Mouse (Mus musculus): Measurements from ENCODE around the gene Irf5.

Gene Irf5

GRCm38 (mm10) chr6:29526281-29527251 lies at the start of gene Irf5:
Gene Irf5 (plus strand): TSS chr6:29526625.
- H3K27me3 ChIP-seq (ENCODE audit: control insufficient read depth, insufficient read depth, low read length, poor library complexity, severe bottlenecking) = no peaks in the 10 kb centered on the region
- H3K36me3 ChIP-seq (ENCODE audit: control insufficient read depth, insufficient read depth, low read length, poor library complexity, severe bottlenecking) = no peaks in the 10 kb centered on the region; the same call in 1 of the 2 replicates
- DNase-seq (ENCODE audit: low read depth, low spot score) = peak; percentile 69

- Histone ChIP-seq H3K36me3 (ENCODE audit: control insufficient read depth, insufficient read depth, low read length, poor library complexity, severe bottlenecking) (no peaks in the 10 kb centered on the region), H3K27me3 (ENCODE audit: control insufficient read depth, insufficient read depth, low read length, poor library complexity, severe bottlenecking) (no peaks in the 10 kb centered on the region)
- no peak for DNase-seq (ENCODE audit: low read depth, low spot score)
These were observed 43.7 kb upstream of the Irf5 start for GRCm38 (mm10) chr6:29482691-29483090.

DNA sequence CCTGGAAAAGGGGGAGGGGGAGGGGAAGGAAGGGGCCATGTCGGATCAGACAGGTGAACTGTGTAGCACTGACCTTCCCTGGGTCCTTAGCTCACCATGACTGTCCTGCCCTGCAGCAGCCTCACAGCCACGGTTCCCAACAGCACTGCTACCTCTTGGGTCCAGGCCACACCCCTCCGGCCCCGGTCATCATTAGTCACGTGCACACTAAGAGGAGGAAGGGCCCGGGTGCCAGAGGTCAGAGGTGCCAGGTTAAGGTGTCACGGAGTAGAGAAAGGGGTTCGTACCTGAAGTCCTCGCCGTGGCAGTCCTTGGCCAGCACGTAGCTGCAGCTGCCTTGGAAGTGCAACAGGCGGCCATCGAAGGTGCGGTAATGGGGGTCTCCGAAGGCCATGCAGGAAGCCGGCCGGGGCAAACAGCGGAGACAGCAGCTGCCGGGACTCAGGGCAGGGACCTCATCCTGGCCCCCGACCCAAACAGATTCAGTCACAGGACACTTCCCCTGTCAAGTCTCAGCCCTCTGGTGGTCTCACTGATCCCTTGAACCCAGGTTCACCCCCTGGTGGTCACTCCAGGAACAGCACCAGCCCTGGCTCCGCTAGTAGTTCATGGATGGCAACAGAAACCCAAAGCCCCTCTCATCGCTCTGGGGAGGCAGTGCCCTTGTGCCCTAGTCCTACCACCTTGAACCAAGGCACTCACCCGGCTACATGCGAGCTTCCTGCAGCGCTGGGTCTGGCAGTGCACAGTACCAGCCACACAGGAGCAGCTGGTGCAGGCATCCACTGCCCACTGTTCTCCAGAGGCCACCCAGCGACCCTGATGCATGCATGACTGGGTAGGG lies 41.5 kb upstream of the Irf5 start:
- DNase-seq (ENCODE audit: low read depth, low spot score) = peak; percentile 75
- no peaks in the 10 kb centered on the region for H3K36me3 ChIP-seq (ENCODE audit: control insufficient read depth, insufficient read depth, low read length, poor library complexity, severe bottlenecking)
- H3K27me3 ChIP-seq (ENCODE audit: control insufficient read depth, insufficient read depth, low read length, poor library complexity, severe bottlenecking) = no peaks in the 10 kb centered on the region

DNA sequence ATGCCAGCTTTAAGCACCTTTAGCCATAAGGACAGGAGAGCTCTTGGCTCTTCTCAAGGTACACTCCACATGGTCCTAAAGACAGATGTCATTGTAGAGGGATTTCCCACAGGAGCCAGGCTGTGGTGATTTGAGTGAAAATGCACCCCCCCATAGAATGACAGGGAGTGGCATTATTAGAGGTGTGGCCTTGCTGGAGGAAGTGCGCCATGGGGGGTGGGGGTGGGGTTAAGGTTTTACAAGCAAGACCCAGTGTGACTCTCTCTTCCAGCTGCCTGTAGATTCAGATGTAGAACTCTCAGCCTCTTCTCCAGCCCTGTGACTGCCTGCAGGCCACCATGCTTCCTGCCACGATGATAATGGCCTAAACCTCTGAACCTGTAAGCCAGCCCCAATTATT lies 40.5 kb upstream of the Irf5 start:
- Histone ChIP-seq H3K27me3 (ENCODE audit: control insufficient read depth, insufficient read depth, low read length, poor library complexity, severe bottlenecking) (no peaks in the 10 kb centered on the region), H3K36me3 (ENCODE audit: control insufficient read depth, insufficient read depth, low read length, poor library complexity, severe bottlenecking) (no peaks in the 10 kb centered on the region)
- DNase-seq (ENCODE audit: low read depth, low spot score) = no peak

DNA sequence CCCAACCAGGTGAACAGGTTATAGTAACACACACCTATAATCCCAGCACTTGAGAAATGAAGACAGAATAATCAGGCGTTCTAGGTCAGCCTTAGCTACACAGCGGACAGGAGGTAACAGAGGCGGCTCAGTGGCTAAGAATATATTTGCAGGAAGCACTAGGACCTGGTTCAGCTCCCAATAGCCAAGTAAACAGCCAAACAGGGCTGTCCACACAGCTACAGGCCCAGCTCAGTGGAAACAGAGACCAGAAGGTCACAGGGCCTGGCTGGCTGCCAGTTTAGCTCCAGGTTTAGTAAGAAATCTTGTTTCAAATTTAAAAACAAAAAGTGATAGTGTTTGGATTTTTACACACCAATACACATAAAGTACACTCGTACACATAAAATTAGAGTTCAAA lies 32.3 kb upstream of the Irf5 start:
- no peak for DNase-seq (ENCODE audit: low read depth, low spot score)
- no peaks in the 10 kb centered on the region for H3K27me3 ChIP-seq (ENCODE audit: control insufficient read depth, insufficient read depth, low read length, poor library complexity, severe bottlenecking)
- H3K36me3 ChIP-seq (ENCODE audit: control insufficient read depth, insufficient read depth, low read length, poor library complexity, severe bottlenecking) = no peaks in the 10 kb centered on the region

DNA sequence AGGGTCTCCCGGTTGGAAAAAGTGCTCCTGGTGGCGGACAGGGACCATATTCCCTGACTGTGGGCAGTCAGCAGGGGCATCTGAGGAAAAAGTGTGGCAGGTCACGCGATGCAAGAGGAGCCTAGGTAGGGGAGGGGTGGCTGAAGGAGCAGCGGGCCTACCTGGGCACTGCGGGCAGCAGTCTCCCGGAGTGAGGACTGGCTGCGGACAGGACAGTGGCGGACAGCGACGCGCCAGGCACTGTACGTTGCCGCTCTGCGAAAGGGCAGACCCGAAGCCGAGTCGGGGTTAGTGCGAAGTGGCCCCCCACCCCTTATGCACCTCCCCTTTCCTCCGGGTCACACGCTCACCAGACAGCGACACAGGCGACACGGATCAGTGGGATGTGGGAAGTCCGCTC lies 30.2 kb upstream of the Irf5 start:
- H3K27me3 ChIP-seq (ENCODE audit: control insufficient read depth, insufficient read depth, low read length, poor library complexity, severe bottlenecking) = no peaks in the 10 kb centered on the region
- DNase-seq (ENCODE audit: low read depth, low spot score) = no peak
- H3K36me3 ChIP-seq (ENCODE audit: control insufficient read depth, insufficient read depth, low read length, poor library complexity, severe bottlenecking) = no peaks in the 10 kb centered on the region

GRCm38 (mm10) chr6:29497791-29498190 lies 28.6 kb upstream of the Irf5 start:
- Histone ChIP-seq H3K27me3 (ENCODE audit: control insufficient read depth, insufficient read depth, low read length, poor library complexity, severe bottlenecking) (no peaks in the 10 kb centered on the region), H3K36me3 (ENCODE audit: control insufficient read depth, insufficient read depth, low read length, poor library complexity, severe bottlenecking) (no peaks in the 10 kb centered on the region)
- no peak for DNase-seq (ENCODE audit: low read depth, low spot score)

- Histone ChIP-seq H3K27me3 (ENCODE audit: control insufficient read depth, insufficient read depth, low read length, poor library complexity, severe bottlenecking) (no peaks in the 10 kb centered on the region), H3K36me3 (ENCODE audit: control insufficient read depth, insufficient read depth, low read length, poor library complexity, severe bottlenecking) (no peaks in the 10 kb centered on the region)
- DNase-seq (ENCODE audit: low read depth, low spot score) = no peak
These were observed 26.2 kb upstream of the Irf5 start for GRCm38 (mm10) chr6:29500177-29500576.

- no peaks in the 10 kb centered on the region for H3K36me3 ChIP-seq (ENCODE audit: control insufficient read depth, insufficient read depth, low read length, poor library complexity, severe bottlenecking)
- DNase-seq (ENCODE audit: low read depth, low spot score) = no peak
- no peaks in the 10 kb centered on the region for H3K27me3 ChIP-seq (ENCODE audit: control insufficient read depth, insufficient read depth, low read length, poor library complexity, severe bottlenecking)
These were observed 25.6 kb upstream of the Irf5 start for GRCm38 (mm10) chr6:29500810-29501209.

GRCm38 (mm10) chr6:29501599-29501998 lies 24.8 kb upstream of the Irf5 start:
- Histone ChIP-seq H3K36me3 (ENCODE audit: control insufficient read depth, insufficient read depth, low read length, poor library complexity, severe bottlenecking) (no peaks in the 10 kb centered on the region), H3K27me3 (ENCODE audit: control insufficient read depth, insufficient read depth, low read length, poor library complexity, severe bottlenecking) (0 out of 2 replicates have a peak, but pooled peaks cover 2% of the 10 kb centered on the region)
- DNase-seq (ENCODE audit: low read depth, low spot score) = peak; percentile 29

DNA sequence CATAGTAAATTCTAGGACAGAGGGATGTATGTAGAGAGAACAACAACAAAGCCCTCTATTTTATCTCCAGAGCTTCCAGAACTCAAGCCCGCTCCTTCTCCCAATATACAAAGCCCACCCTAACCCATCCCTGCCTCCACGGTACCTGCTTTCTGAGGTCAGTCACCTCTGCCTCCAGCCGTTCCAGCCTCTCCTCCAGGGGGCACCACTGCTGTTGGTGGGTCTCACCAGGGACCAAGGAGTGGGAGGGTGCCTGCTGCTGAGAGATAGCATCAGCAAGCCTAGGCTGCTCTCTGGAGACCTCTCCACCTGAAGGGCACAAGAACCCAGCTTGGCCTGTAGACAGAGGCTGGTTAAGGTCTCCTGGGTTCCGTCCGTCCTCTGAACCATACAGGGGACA lies 20.9 kb upstream of the Irf5 start:
- DNase-seq (ENCODE audit: low read depth, low spot score) = peak; percentile 38
- Histone ChIP-seq H3K27me3 (ENCODE audit: control insufficient read depth, insufficient read depth, low read length, poor library complexity, severe bottlenecking) (peaks cover 4% of the 10 kb centered on the region; the same call in 1 of the 2 replicates), H3K36me3 (ENCODE audit: control insufficient read depth, insufficient read depth, low read length, poor library complexity, severe bottlenecking) (no peaks in the 10 kb centered on the region)

DNA sequence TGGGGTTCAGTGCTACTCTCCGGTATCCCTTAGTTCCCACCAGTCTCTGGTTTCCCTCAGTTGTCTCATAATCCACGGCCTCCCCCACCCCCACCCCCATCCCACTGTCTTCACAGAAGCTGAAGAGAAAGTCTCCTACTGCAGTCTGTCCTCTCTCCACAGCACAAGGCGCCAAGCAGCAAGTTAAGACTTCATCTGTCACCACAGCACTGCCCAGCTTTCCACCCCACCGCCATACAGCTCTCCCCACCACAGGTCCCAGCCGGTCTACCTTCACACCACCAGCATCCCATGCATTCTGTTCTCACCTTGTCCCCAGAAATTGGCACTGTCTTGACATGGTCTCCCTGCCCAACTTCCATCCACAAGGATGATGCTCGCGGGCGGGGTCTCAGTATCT lies 19.6 kb upstream of the Irf5 start:
- Histone ChIP-seq H3K27me3 (ENCODE audit: control insufficient read depth, insufficient read depth, low read length, poor library complexity, severe bottlenecking) (peaks cover 4% of the 10 kb centered on the region; the same call in 1 of the 2 replicates), H3K36me3 (ENCODE audit: control insufficient read depth, insufficient read depth, low read length, poor library complexity, severe bottlenecking) (no peaks in the 10 kb centered on the region)
- DNase-seq (ENCODE audit: low read depth, low spot score) = no peak

GRCm38 (mm10) chr6:29507447-29508309 lies 18.7 kb upstream of the Irf5 start, which contains the start of gene Kcp:
Gene Kcp (minus strand): TSS chr6:29507952.
- peaks cover 4% of the 10 kb centered on the region; the same call in 1 of the 2 replicates for H3K27me3 ChIP-seq (ENCODE audit: control insufficient read depth, insufficient read depth, low read length, poor library complexity, severe bottlenecking)
- peak; percentile 27 for DNase-seq (ENCODE audit: low read depth, low spot score)
- no peaks in the 10 kb centered on the region for H3K36me3 ChIP-seq (ENCODE audit: control insufficient read depth, insufficient read depth, low read length, poor library complexity, severe bottlenecking)

DNA sequence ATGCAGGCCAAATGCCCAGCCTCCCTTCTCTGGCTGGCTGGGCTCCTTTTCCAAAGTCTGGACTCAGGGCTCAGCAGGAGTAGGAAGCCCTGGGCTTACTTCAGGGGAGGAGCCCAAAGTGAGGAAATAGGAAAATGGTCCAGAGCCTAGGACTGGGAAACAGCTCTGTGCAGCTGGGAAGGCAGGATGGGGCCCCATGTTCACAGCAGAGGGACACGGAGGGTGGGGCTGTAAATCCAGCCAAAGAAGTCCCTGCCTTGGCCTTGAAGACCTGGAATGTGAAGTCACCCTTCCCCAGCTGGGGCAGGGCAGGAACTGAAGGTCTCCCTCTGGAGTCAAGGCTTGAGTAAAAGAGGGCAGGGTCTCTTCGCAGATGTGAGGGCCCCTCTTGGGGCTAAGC lies 17.3 kb upstream of the Irf5 start:
- DNase-seq (ENCODE audit: low read depth, low spot score) = no peak
- Histone ChIP-seq H3K27me3 (ENCODE audit: control insufficient read depth, insufficient read depth, low read length, poor library complexity, severe bottlenecking) (peaks cover 4% of the 10 kb centered on the region; the same call in 1 of the 2 replicates), H3K36me3 (ENCODE audit: control insufficient read depth, insufficient read depth, low read length, poor library complexity, severe bottlenecking) (no peaks in the 10 kb centered on the region)

All from splenic B cell, adult 2 months (primary cell).